Mouse (Mus musculus): ENCODE results near the gene Gm21767. TPM values are rescaled to one million over a fixed set of nuclear protein-coding genes. Genes with fewer than 3 reads are reported as not detected.

The Gm21767 gene
- polyA plus RNA-seq (2017; shearing (Covaris generic)), result not detected

GRCm38 (mm10) chrY:13941438-13941837, at the start of gene Gm21767:
Gene Gm21767, plus strand, starts transcription at chrY:13941738.

Data from activated CD4-positive, CD25-positive, alpha-beta regulatory T cell, adult 9 weeks (primary cell).